Mouse (Mus musculus) 416B (cell line): ENCODE measurements around the gene Vmn2r12.
"Not testable (repeated sequence)": the region's sequence is repeated elsewhere in the genome, so short reads cannot be mapped to it uniquely, and the experiment has no call there.

ENCODE experiments used
- DNase-seq: peaks from one replicate; pipeline ENCODE4 v3.0.0; 2011; ENCODE audit warnings: low read depth

The Vmn2r12 gene

GRCm38 (mm10) chr5:109097850-109098249, at the start of gene Vmn2r12:
Gene Vmn2r12, minus strand, starts transcription at chr5:109097950.
- DNase-seq, result not testable (repeated sequence)

GRCm38 (mm10) chr5:109139546-109139945, 41.8 kb upstream of the Vmn2r12 start:
- peak; percentile 4 for DNase-seq

GRCm38 (mm10) chr5:109136731-109137130, 39.0 kb upstream of the Vmn2r12 start:
- DNase-seq, result no peak

- not testable (repeated sequence) for DNase-seq
These were observed 1.3 kb downstream of the Vmn2r12 start for GRCm38 (mm10) chr5:109096482-109096881.

GRCm38 (mm10) chr5:109072016-109072415, 25.7 kb downstream of the Vmn2r12 start:
- DNase-seq, result not testable (repeated sequence)

GRCm38 (mm10) chr5:109059469-109059868, 38.3 kb downstream of the Vmn2r12 start, which contains the start of gene Vmn2r11:
Gene Vmn2r11, minus strand, starts transcription at chr5:109059569.
- not testable (repeated sequence) for DNase-seq

GRCm38 (mm10) chr5:109055286-109055685, 42.5 kb downstream of the Vmn2r12 start:
- no peak for DNase-seq
